Mouse (Mus musculus) megakaryocyte progenitor cell, adult 5-6 weeks (primary cell): Measurements from ENCODE around the gene Armc3. TPM values are rescaled to one million over a fixed set of nuclear protein-coding genes. Genes with fewer than 3 reads are reported as not detected.
A peak's percentile ranks its signal among the peaks of the same experiment; 100 is the strongest.
"Not testable (repeated sequence)": the region's sequence is repeated elsewhere in the genome, so short reads cannot be mapped to it uniquely, and the experiment has no call there.

Experiments
- ATAC-seq: replicated peaks from 2 replicates; pipeline ENCODE4 v1.8.0; 2016; ENCODE audit warnings: mild to moderate bottlenecking, moderate TSS enrichment, inconsistent platforms; ENCODE audit not compliant: poor library complexity
- total RNA-seq, 2 experiments: library from RNA; stranded (forward) in 1 of 2; stranded (reverse) in 1 of 2; fragments of 157-497, 149-512 nt in 1 of 2; fragments of 200-1000 nt in 1 of 2; gene quantifications; 2 replicates each; pipeline versions ENCODE4 v1.2.3 to v1.2.4; 2015 to 2017

The Armc3 gene
- total RNA-seq, 2 experiments from 2014 or later: 0.29 to 0.30 TPM

GRCm38 (mm10) chr2:19269955-19270354 lies 70.9 kb downstream of the Armc3 start:
- ATAC-seq: peak; percentile 46; the same call in 1 of the 2 replicates

GRCm38 (mm10) chr2:19270709-19271120 lies 71.6 kb downstream of the Armc3 start:
- no peak for ATAC-seq

DNA sequence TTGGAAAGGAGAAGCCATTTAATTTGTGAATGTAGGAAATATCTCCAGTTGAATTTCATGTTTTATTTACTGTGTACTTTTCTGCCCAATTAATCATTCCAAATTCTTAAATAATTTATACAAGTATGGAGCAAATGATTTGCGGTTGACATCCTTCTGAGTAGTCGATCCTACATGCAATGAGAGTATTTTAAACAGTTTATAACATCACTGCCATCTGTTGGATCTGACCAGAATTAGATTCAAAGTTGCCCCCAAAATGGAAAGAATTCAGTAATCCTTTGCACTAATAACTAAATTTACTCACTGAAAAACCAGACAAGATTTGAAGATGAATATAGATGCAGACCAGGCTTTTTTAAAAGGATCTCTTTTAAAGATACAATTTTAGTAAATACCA lies 75.5 kb downstream of the Armc3 start:
- no peak for ATAC-seq

GRCm38 (mm10) chr2:19275602-19276539 lies 76.8 kb downstream of the Armc3 start:
- peak; percentile 91 for ATAC-seq

GRCm38 (mm10) chr2:19280331-19280730 lies 81.2 kb downstream of the Armc3 start:
- ATAC-seq: no peak

DNA sequence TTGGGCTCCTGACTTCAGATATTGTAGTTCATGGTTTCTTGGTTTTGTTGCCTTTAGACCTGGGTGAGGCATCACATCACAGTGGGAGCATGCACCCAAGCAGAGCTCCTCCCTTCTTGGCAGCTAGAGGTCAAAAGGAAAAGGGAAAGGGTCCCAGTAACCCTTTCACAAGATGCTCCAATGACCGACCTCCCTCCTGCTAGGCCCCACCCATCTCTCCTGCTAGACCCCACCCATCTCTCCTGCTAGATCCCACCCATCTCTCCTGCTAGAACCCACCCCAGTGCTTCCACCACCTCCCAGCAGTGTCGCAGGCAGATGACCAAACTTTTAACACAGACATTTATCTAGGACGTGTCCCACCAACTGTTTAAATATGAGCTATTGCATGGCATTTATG lies 93.3 kb downstream of the Armc3 start:
- ATAC-seq: no peak

GRCm38 (mm10) chr2:19300345-19301089 lies 101.4 kb downstream of the Armc3 start:
- peak; percentile 82 for ATAC-seq

DNA sequence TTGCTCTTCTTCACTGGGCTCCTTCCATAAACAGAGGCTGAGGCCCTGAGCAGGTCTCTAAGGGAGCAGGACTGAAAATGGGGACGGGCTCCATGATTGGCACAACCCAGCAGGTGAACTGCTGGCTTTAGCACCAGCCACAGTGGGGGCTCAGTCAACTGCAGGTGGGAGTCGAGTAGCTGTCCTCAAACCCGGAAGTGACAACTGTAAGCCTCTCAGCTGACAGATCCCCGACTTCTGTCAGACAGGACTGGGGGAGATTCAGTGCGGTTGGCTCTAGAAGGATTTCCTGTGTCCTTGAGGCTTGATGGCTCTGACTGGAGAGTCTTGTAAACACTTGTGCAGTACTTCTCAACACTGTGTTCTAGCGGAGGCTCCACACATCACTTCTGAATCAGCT lies 102.1 kb downstream of the Armc3 start:
- ATAC-seq: peak; percentile 68

DNA sequence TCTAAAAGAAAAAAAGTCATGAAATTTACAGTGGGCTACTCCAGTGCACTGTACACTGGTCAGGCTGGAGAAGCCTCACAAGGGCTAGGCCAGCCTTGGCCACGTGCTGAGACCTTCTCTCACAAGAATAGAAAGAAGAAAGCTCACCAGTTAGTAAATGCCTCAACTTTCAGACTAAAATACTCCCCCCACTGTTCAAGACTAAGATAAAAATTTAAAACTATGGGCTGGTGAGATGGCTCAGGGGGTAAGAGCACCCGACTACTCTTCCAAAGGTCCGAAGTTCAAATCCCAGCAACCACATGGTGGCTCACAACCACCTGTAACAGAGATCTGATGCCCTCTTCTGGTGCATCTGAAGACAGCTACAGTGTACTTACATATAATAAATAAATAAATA lies 104.0 kb downstream of the Armc3 start:
- ATAC-seq: not testable (repeated sequence)

- ATAC-seq: no peak
Measured at GRCm38 (mm10) chr2:19310498-19310897, 111.4 kb downstream of the Armc3 start.

DNA sequence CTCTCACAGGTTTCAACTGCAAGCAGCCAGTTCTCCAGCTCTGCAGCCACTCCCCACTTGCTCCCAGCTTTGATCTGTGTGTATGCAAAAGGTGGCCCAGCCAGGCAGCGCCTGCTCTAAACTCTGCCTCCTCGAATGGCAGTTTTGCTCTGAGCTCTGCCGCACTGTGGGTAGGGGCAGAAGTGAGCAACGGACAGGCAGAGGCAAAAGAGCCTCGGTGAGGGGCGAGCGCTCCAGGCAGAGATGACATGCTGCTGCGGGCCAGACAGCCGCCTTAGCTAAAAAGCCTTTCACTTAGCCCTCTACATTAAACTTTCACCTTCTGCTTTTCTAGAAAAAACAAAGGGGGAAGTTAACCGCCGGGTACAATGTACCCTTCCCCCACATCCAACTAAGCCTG lies 117.0 kb downstream of the Armc3 start:
- peak; percentile 50 for ATAC-seq

DNA sequence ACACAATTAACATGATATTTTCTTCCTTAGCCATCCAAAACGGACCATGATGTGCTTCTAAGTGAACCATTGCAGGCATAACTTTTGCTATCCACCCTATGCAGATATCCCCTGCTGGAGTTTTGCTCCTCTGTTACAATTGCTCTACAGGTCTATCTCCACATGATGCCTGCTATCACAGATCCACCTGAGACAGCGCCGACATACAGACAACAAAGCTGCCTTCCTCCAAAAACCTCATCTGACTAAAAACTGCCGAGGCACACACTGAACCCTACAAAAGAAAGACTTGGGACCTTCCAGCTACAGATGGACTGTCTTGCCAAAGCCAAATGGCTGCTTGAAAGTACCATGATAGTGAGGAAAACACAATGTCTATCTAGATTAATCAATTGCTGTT lies 117.6 kb downstream of the Armc3 start:
- ATAC-seq: no peak

DNA sequence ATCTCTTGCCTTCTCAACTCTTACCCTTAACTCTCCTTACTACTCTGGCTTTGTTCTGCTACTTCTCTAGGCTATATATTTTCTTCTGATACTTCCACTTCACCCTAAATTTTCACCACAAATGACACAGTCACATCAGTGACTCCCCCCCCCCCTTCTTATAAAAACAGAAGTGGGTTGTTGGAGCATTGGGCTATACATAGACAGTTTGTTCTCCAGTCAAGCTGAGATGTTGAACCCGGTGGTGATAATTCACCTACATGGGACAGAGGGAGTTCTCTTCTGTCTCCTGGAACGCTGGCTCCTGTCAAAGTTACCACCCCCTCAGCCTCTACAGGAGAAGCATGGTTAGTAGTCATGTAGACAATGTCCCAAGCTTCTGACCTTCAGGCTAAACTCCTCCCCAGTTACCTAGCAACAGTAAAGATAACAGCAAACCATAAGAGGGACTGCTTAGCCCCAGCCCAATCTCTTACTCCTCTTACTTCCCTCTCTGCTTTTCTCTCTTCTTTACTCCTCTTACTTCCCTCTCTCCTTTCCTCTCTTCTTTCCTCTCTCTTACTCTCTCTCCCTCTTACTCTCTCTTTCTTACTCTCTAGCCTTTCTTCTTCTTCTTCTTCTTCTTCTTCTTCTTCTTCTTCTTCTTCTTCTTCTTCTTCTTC lies 118.2 kb downstream of the Armc3 start:
- not testable (repeated sequence) for ATAC-seq

DNA sequence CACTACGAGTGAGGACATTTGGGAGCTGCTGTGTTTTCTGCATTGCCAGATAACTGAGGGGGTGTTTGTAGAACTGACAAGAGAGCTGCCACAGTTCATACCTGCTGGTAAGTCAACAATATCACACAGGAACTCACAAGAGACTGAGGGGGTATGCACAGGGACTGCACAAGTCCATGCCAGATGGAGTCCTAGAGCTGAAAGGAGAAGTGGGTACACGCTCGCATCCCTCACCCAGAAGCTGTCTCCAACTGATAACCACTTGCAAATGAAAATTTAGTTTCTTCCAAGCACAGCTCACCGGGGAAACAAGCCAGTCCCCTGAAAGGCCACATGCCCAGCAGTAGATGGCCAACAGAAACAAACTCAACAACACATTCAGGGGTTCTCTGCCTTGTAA lies 119.4 kb downstream of the Armc3 start:
- peak; percentile 73 for ATAC-seq

- peak; percentile 29; the same call in 1 of the 2 replicates for ATAC-seq
Measured at GRCm38 (mm10) chr2:19319284-19319683, 120.2 kb downstream of the Armc3 start.

DNA sequence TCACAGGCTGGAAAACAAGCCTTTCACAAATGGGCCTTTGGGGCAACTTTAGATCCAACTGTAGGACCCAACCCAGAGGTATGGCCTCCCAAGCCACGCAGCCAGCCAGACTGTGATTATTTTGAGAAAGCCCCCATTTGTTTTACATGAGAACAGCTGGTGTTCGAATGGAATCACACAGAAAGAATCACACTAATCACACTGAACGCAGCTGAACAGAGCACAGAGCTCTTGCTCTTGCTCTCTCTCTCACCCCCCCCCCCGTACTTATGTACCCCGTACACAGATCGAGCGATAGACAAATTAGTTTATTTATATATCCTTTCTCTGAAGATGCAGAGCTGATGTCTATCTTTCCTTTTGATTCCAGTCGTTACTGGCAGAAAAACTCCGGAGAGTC lies 123.3 kb downstream of the Armc3 start:
- no peak for ATAC-seq

DNA sequence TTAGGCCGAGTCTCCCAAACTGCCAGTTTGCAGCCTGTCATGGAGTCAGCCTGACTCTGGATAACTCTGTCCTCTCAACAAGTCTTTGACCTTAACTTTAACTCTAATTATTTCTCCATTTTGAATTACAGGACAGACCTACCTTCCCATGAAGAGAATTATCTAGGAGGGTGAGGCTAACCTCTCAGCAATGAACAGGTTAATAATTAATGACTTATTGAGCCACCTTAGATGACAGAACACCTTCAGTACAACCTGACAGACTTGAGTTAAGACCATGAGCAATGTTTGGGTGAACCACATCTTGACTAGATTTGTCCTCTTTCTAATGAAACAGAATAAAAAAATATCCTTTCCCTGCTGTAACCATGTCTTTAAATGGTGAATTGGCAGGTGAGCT lies 127.3 kb downstream of the Armc3 start:
- no peak for ATAC-seq

DNA sequence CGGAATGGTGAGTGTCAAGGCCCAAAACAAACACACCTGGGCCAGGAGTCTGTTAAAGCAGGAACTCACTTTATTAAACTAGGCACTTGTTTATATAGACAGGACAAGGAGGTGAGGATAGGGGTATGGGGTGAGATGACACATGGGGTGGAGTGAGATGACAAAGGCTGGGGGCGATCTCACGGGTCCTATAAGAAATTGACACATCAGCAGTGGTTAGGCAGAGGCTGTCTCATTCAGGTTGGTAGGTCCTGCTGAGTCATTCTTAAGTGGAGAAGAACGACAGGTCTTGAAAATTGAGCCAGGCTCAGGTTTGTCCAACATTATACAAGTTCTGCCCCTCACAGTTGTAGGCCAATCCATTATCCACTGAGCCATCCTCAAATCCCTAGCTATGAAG lies 128.7 kb downstream of the Armc3 start:
- peak; percentile 44 for ATAC-seq

DNA sequence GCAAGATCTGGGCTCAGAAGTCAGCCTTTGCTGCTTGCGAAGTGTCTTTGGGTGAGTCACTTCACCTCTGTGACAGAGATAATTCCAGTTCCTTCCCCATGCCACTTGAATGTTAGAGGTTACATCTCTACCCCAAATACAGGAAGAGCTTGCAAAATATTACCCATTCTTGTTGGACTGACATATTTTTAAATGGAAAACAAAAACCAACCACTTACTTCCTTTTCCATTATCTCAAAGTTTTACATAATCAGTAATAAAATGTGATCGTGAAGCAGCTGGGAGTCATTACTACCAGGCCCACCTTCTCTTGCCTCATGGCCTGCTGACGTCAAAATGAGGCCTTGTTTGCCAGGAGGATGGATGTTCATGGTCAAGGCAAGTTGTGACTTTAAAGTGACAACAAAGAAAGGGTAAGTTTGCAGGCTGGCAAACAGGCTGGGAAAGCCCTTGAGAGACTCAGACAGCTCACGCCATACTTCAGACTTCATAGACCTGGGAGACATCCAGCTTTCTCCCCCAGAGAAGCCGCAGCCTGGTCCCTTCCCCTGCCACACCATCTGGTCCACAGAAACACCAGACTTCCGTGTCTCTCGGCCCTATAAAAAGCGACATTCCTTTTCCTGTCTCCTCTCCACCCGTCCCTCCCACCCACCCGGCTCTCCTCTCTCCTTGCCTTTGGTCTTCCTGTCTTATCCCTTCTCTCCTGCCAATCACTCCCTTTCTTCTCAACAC lies 145.0 kb downstream of the Armc3 start:
- peak; percentile 79 for ATAC-seq

- peak; percentile 92 for ATAC-seq
Measured at GRCm38 (mm10) chr2:19344636-19345413, 145.7 kb downstream of the Armc3 start.
